ENCODE assay signal across 8 mouse cellular contexts in the genomic region with DNA sequence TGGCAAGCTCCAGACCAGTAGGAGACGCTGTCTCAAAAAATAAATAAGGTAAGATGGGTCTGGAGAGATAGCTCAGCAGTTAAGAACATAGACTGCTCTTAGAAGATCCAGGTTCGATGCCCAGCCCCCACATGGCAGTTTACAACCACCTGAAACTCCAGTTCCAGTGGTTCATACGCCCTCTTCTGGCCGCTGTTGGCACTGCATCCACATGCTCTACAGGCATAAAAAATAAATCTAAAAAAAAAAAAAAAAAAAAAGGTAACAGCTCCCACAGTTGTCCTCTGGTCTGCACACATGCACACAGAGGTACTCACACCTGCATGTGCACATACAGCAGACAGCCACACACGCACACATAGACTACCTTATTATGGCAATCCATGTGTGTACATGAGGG. TPM values are rescaled to one million over a fixed set of nuclear protein-coding genes. Genes with fewer than 3 reads are reported as not detected.
DNase-seq lines count a peak whose midpoint lies in the region.

No protein-coding gene starts in this region.

- H3K4me3 ChIP-seq in embryonic facial prominence, embryonic 10.5 days, result no peak overlapping the region
- H3K4me3 ChIP-seq in hindbrain, embryonic 10.5 days, result no peak overlapping the region

- no peak overlapping the region for H3K27ac ChIP-seq in embryonic facial prominence, embryonic 10.5 days (replicated peaks)
- H3K27ac ChIP-seq in hindbrain, embryonic 10.5 days, result no peak overlapping the region

- WGBS in embryonic facial prominence, embryonic 10.5 days, result 56% methylated on average over 5 of the region's 5 CpGs
- WGBS in hindbrain, embryonic 10.5 days, result 55% methylated on average over 5 of the region's 5 CpGs

- no peaks in the 10 kb centered on the region for H3K27me3 ChIP-seq in embryonic facial prominence, embryonic 10.5 days (replicated peaks; ENCODE audit: low read depth, poor library complexity, severe bottlenecking)
- peaks cover 3% of the 10 kb centered on the region; the same call in 1 of the 2 replicates for H3K27me3 ChIP-seq in hindbrain, embryonic 10.5 days (ENCODE audit: insufficient read depth, poor library complexity, severe bottlenecking)

- peak; percentile 9 to 16 for DNase-seq in frontal cortex, postnatal 25 days (ENCODE audit: low spot score in 2 of 2)
- no peak for DNase-seq in frontal cortex, postnatal 36 days (ENCODE audit: low spot score in 2 of 2)
- DNase-seq in spleen, adult 12 weeks (ENCODE audit: low spot score), result peak; percentile 9
- no peak for DNase-seq in spleen, postnatal 36 days (ENCODE audit: low spot score in 2 of 2)
- DNase-seq in embryonic facial prominence, embryonic 10.5 days (ENCODE audit: low spot score), result peak; percentile 17
- peak; percentile 62 for DNase-seq in thymus, postnatal 14 days
- DNase-seq in hindbrain, embryonic 10.5 days (ENCODE audit: low spot score), result no peak
- no peak for DNase-seq in heart, adult 9 months (ENCODE audit: low spot score in 2 of 2)

- no peaks in the 10 kb centered on the region for H3K4me1 ChIP-seq in embryonic facial prominence, embryonic 10.5 days
- peaks cover 6% of the 10 kb centered on the region; the same call in 1 of the 2 replicates for H3K4me1 ChIP-seq in hindbrain, embryonic 10.5 days (replicated peaks)

- H3K9me3 ChIP-seq in embryonic facial prominence, embryonic 10.5 days, result no peaks in the 10 kb centered on the region
- no peaks in the 10 kb centered on the region for H3K9me3 ChIP-seq in hindbrain, embryonic 10.5 days

- H3K36me3 ChIP-seq in embryonic facial prominence, embryonic 10.5 days (replicated peaks), result no peaks in the 10 kb centered on the region
- H3K36me3 ChIP-seq in hindbrain, embryonic 10.5 days, result no peaks in the 10 kb centered on the region

RNA-seq across cellular contexts. Expression of a gene that starts 59.8 kb away (rescaled TPM):
- polyA plus RNA-seq in embryonic facial prominence, embryonic 10.5 days (2016; fragmentation: Nextera tagmentation; extraction: Ambion mirVana), result 28.1 and 31.0 TPM in 2 replicates
- polyA plus RNA-seq in hindbrain, embryonic 10.5 days (2016; fragmentation: Nextera tagmentation; extraction: Ambion mirVana), result 29.1 and 31.6 TPM in 2 replicates

Comparison
In these comparisons a context has a peak if more than half of its experiments do, and no peak if none do; other contexts are left out.
1. DNase-seq: peak in frontal cortex, postnatal 25 days (2 of 2), spleen, adult 12 weeks (single experiment), embryonic facial prominence, embryonic 10.5 days (single experiment) and thymus, postnatal 14 days (single experiment); none in frontal cortex, postnatal 36 days (0 of 2), spleen, postnatal 36 days (0 of 2), hindbrain, embryonic 10.5 days (single experiment) and heart, adult 9 months (0 of 2).